Mouse (Mus musculus) midbrain, embryonic 11.5 days (tissue): ENCODE measurements around the gene Atad5. TPM values are rescaled to one million over a fixed set of nuclear protein-coding genes. Genes with fewer than 3 reads are reported as not detected.
A peak's percentile ranks its signal among the peaks of the same experiment; 100 is the strongest.

Source experiments
- ATAC-seq: fragments of 200-750 bp; cut with Nextera tagmentation; 2 replicates; pipeline ENCODE4 v1.8.0; 2017; ENCODE audit warnings: moderate TSS enrichment, moderate library complexity; ENCODE audit not compliant: low FRiP score
- DNase-seq: peaks from one replicate; pipeline ENCODE4 v3.0.0; 2015; ENCODE audit warnings: low spot score; ENCODE audit errors: missing footprints
- H3K27ac ChIP-seq: fragments of 300-500 bp; sonication (generic); 2 replicates; pipeline ENCODE4 v1.5.1; 2014; ENCODE audit warnings: low read depth, low read length
- H3K27me3 ChIP-seq: fragments of 300-500 bp; sonication (generic); 2 replicates; pipeline ENCODE4 v1.6.1; 2014; ENCODE audit warnings: mild to moderate bottlenecking, low read length, moderate library complexity, mixed read lengths; ENCODE audit not compliant: control insufficient read depth, insufficient read depth
- H3K36me3 ChIP-seq: fragments of 300-500 bp; sonication (generic); 2 replicates; pipeline ENCODE4 v1.6.1; 2014; ENCODE audit warnings: mild to moderate bottlenecking, low read length, moderate library complexity, mixed read lengths; ENCODE audit not compliant: control insufficient read depth, insufficient read depth
- H3K4me1 ChIP-seq: fragments of 300-500 bp; sonication (generic); 2 replicates; pipeline ENCODE4 v1.6.1; 2014; ENCODE audit warnings: low read length; ENCODE audit not compliant: control insufficient read depth, insufficient read depth
- H3K4me2 ChIP-seq: fragments of 300-500 bp; sonication (generic); 2 replicates; pipeline ENCODE4 v1.6.1; 2014; ENCODE audit warnings: mild to moderate bottlenecking, moderate library complexity
- H3K4me3 ChIP-seq: fragments of 300-500 bp; sonication (generic); 2 replicates; pipeline ENCODE4 v1.5.1; 2014; ENCODE audit warnings: low read depth, low read length
- H3K9ac ChIP-seq: fragments of 300-500 bp; sonication (generic); 2 replicates; pipeline ENCODE4 v1.6.1; 2014; ENCODE audit warnings: low read length
- H3K9me3 ChIP-seq: fragments of 300-500 bp; sonication (generic); 2 replicates; pipeline ENCODE4 v1.6.1; 2016; ENCODE audit warnings: low read length; ENCODE audit not compliant: control insufficient read depth
- WGBS: fragments of 180-500 bp; shearing (Covaris S2); extraction: QIAGEN DNeasy Blood & Tissue Kit; methylation state at CpG from one replicate; pipeline ENCODE4 v1.1.7; 2014; 5-methylcytosine and 5-hydroxymethylcytosine counted together
- polyA plus RNA-seq: library from polyadenylated mRNA; unstranded; fragments of >200 nt; fragmentation: Nextera tagmentation; extraction: Ambion mirVana; gene quantifications from 2 replicates; pipeline ENCODE4 v1.2.1, GENCODE M21; 2014

Atad5 gene
- polyA plus RNA-seq, 1 experiment from 2014 or later: 19.1 TPM

DNA sequence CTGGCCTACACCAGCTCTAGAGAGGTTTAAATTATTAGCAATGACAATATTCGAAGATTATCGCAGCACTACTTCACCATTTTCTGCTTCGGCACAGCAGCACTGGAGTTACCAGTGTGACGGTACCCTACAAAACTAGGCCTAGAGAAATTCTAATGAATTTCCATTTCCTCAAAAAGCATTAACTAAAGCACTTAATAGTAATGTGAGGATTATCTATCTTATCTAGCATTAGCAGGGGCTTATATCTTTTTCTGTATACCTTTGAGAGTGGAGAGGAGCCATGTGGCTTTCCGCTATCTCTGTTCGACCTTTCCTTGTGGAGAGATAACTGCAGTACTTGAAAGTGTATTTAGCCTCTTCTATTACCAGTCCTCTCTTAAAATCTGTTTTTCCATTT, 9.4 kb upstream of the Atad5 start:
- no peak for DNase-seq

DNA sequence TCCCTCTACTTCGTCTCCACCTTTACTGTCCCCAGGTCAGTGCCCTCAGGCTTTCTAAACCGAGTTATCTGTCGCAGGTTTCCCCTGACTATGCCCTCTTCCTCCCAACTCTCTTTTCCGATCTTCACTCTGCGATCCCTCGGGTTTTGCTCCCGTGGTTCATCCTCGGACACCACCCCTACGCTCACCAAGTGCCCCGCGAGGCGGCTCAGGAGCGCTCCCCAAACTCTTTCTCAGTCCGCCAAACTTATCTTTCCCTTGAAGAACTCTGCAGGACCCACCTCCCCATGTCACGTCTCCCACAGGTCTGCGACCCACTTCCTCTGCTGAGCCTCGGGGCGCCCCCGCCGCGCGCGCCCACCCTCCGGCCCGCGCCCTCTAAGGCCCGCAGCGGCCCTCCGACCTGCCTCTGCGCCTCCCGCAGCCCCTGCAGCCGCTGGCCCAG, 8.8 kb upstream of the Atad5 start:
- Histone ChIP-seq H3K9me3 (no peaks in the 10 kb centered on the region), H3K9ac (peak overlapping the region; percentile 95), H3K27ac (peak overlapping the region; percentile 82), H3K4me2 (peak overlapping the region; percentile 70), H3K36me3 (no peaks in the 10 kb centered on the region), H3K27me3 (no peaks in the 10 kb centered on the region), H3K4me1 (peaks cover 11% of the 10 kb centered on the region; the same call in 1 of the 2 replicates), H3K4me3 (peak overlapping the region; percentile 88)
- DNase-seq: no peak
- WGBS: under 1% methylated on average over 30 of the region's 32 CpGs
- ATAC-seq: no peak; the same call in 1 of the 2 replicates

More for the DNA sequence above, 9.4 kb upstream of the Atad5 start:
- 73% methylated on average over 6 of the region's 6 CpGs for WGBS
- H3K27me3 ChIP-seq: no peaks in the 10 kb centered on the region
- no peak overlapping the region for H3K27ac ChIP-seq
- peak overlapping the region; percentile 95 for H3K9ac ChIP-seq
- H3K9me3 ChIP-seq: no peaks in the 10 kb centered on the region
- peak overlapping the region; percentile 70 for H3K4me2 ChIP-seq
- H3K4me1 ChIP-seq: peaks cover 11% of the 10 kb centered on the region; the same call in 1 of the 2 replicates
- peak overlapping the region; percentile 88 for H3K4me3 ChIP-seq
- ATAC-seq: no peak
- no peaks in the 10 kb centered on the region for H3K36me3 ChIP-seq

DNA sequence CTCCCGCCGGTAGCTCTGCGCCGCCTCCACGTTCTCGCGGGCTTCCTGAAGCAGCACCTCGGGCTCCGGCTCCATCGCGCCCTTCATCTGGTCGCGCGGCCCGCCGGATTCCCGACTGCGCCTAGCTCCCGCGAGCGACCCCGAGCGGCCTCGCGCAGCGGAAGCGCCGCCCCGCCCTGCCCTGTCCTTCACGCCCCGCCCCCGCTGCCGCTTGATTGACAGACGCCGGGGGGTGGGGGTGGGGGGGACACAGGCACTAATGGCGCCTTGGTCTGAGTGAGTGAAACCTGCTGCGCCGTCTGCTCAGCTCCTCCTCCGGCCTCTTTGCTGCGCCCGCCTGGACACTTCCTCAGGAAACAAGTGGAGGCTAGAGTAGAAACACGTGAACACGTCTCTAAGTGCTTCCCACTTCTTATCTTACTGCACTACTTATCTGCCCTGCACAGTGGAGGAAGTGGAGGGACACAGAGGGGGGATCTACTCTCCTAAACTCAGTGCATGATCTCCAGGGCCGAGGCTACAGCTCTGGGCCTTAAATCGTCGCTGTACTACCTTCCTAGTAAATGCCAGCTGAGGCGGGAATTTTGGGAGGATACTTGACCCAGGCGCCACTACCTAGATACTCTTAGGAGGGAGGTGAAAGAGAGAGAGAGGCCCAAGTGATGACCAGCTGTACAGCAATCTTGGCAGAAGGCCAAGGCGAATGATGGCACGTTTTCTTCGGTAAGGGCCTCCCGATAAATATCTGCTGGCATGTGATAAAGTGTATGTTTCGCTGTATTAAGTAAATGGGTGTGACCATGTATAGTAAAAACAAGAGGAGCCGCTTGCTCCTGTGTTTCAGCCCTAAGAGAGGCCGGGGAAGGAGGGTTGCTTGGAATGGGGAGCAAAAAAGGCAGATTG, 8.1 kb upstream of the Atad5 start, which contains the start of gene Crlf3:
Crlf3 (minus strand) TSS at position 166 of the 903 bp plus-strand sequence.
- peak within 1 kb of the TSS; percentile 95 for H3K9ac ChIP-seq

DNA sequence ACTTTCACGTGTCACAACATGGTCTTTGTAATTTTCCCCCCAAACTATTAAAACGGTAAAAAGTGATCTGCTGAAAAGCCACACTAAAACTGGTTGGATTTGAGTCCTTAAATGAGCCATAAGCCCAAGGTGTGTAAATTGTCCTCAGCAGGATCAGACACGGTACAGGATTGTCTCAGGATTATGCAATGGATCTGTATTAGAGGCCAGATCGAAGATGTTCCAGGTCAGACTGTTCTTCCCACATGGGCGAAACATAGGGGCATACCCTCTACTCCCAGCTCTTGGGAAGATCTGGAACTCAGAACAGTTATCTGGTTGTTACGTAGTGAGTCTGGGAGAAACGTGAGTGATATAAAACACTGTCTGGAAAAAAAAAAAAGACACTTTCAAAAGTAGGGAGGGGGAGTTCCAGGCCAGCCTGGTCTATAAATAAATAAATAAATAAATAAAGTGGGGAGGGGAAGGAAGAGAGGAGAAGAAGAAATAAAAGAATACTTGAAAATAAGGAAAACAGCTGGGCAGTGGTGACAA, 7.3 kb upstream of the Atad5 start:
- Histone ChIP-seq H3K9me3 (no peaks in the 10 kb centered on the region), H3K4me2 (no peak overlapping the region), H3K27me3 (no peaks in the 10 kb centered on the region), H3K27ac (no peak overlapping the region), H3K9ac (no peak overlapping the region), H3K36me3 (no peaks in the 10 kb centered on the region), H3K4me3 (no peak overlapping the region), H3K4me1 (peaks cover 11% of the 10 kb centered on the region; the same call in 1 of the 2 replicates)
- peak; percentile 87 for DNase-seq
- no peak for ATAC-seq
- 83% methylated on average over 7 of the region's 7 CpGs for WGBS

More for the DNA sequence above, 8.1 kb upstream of the Atad5 start, which contains the start of gene Crlf3:
- H3K27ac ChIP-seq: peak within 1 kb of the TSS; percentile 82
- peak; percentile 99 for DNase-seq
- H3K4me1 ChIP-seq: peaks cover 11% of the 10 kb centered on the region; the same call in 1 of the 2 replicates
- H3K36me3 ChIP-seq: no peaks in the 10 kb centered on the region
- no peaks in the 10 kb centered on the region for H3K27me3 ChIP-seq
- peak; percentile 96 for ATAC-seq
- H3K9me3 ChIP-seq: no peaks in the 10 kb centered on the region
- H3K4me3 ChIP-seq: peak within 1 kb of the TSS; percentile 88
- H3K4me2 ChIP-seq: peak within 1 kb of the TSS; percentile 70
- WGBS: 10% methylated on average over 55 of the region's 55 CpGs

GRCm38 (mm10) chr11:80085356-80086055, 3.7 kb upstream of the Atad5 start:
- 81% methylated on average over 6 of the region's 6 CpGs for WGBS
- no peaks in the 10 kb centered on the region for H3K9me3 ChIP-seq
- no peak overlapping the region for H3K4me2 ChIP-seq
- no peaks in the 10 kb centered on the region for H3K36me3 ChIP-seq
- no peak for DNase-seq
- no peak overlapping the region for H3K4me3 ChIP-seq
- no peak overlapping the region for H3K9ac ChIP-seq
- no peak overlapping the region for H3K27ac ChIP-seq
- no peak for ATAC-seq
- no peaks in the 10 kb centered on the region for H3K27me3 ChIP-seq
- peaks cover 7% of the 10 kb centered on the region; the same call in 1 of the 2 replicates for H3K4me1 ChIP-seq

DNA sequence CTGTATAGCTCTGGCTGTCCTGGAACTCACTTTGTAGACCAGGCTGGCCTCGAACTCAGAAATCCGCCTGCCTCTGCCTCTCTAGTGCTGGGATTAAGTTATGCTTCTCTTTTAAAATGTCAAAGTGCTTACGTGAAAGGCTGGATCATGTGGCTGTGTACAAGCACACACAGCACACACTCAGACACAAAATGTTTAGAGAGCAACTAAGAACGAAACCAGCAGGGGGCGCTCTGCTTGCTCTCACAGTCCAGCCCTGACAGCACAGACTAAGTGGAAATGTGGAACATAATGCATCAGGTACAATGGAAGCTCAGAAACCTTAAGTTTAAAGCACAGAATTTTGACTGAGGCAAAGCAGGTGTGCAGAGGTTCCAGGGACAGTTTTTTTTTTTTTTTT, 2.4 kb upstream of the Atad5 start:
- H3K9me3 ChIP-seq: no peaks in the 10 kb centered on the region
- H3K27ac ChIP-seq: no peak overlapping the region
- peaks cover 5% of the 10 kb centered on the region; the same call in 1 of the 2 replicates for H3K4me1 ChIP-seq
- H3K4me3 ChIP-seq: no peak overlapping the region
- DNase-seq (peak; percentile 98), ATAC-seq (peak; percentile 74)
- H3K4me2 ChIP-seq: no peak overlapping the region
- no peak overlapping the region for H3K9ac ChIP-seq
- 8% methylated on average over 5 of the region's 5 CpGs for WGBS
- H3K27me3 ChIP-seq: no peaks in the 10 kb centered on the region
- H3K36me3 ChIP-seq: no peaks in the 10 kb centered on the region

- under 1% methylated on average over 14 of the region's 14 CpGs for WGBS
- H3K9me3 ChIP-seq: no peaks in the 10 kb centered on the region
Measured at GRCm38 (mm10) chr11:80089817-80090214, 616 bp downstream of the Atad5 start.

DNA sequence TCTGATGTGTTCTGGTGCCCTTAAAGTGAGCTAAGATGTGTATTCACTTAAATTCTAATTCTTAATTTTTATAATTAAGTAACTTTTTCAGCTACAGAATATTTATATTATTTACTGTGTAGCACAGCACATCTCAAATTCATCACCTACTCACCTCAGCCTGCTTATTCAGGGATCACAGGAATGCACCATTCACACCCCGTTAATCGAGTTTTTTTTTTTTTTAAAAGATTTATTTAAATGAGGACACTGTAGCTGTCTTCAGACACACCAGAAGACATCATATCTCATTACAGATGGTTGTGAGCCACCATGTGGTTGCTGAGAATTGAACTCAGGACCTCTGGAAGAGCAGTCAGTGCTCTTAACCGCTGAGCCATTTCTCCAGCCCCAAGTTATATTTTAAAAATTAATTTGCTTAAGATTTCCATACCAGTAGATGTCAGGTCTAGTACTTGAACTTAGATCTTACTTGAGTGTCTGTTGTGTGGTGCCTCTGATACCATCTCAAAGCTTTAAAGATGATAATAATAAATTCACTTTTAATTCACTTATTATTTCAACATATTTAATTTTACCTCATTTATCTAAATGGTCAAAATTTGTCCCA, 1.5 kb downstream of the Atad5 start:
- Histone ChIP-seq H3K9ac (no peak overlapping the region; the same call in 1 of the 2 replicates), H3K36me3 (peaks cover 2% of the 10 kb centered on the region; the same call in 1 of the 2 replicates)
- WGBS: 65% methylated on average over 3 of the region's 3 CpGs

More at GRCm38 (mm10) chr11:80089817-80090214, 616 bp downstream of the Atad5 start:
- no peak overlapping the region for H3K27ac ChIP-seq
- ATAC-seq: no peak
- no peaks in the 10 kb centered on the region for H3K27me3 ChIP-seq
- H3K36me3 ChIP-seq: no peaks in the 10 kb centered on the region
- H3K9ac ChIP-seq: peak overlapping the region; percentile 74
- peak overlapping the region; percentile 65 for H3K4me3 ChIP-seq
- peaks cover 5% of the 10 kb centered on the region; the same call in 1 of the 2 replicates for H3K4me1 ChIP-seq
- peak overlapping the region; percentile 61 for H3K4me2 ChIP-seq
- no peak for DNase-seq

More for the DNA sequence above, 1.5 kb downstream of the Atad5 start:
- no peaks in the 10 kb centered on the region for H3K27me3 ChIP-seq
- ATAC-seq (no peak), DNase-seq (no peak)
- H3K9me3 ChIP-seq: no peaks in the 10 kb centered on the region
- H3K27ac ChIP-seq: no peak overlapping the region
- H3K4me3 ChIP-seq: peak overlapping the region; percentile 65
- H3K4me2 ChIP-seq: peak overlapping the region; percentile 61
- peaks cover 5% of the 10 kb centered on the region; the same call in 1 of the 2 replicates for H3K4me1 ChIP-seq
